Mouse (Mus musculus) liver, embryonic 14.5 days (tissue): ENCODE data around the gene Eif5.

Experiments used
- CTCF ChIP-seq: IDR thresholded peaks from 2 replicates; pipeline ENCODE4 v1.5.1; 2016; ENCODE audit warnings: antibody characterized with exemption, low read depth, control low read depth
- EP300 ChIP-seq: IDR thresholded peaks from 2 replicates; pipeline ENCODE4 v1.6.1; 2016; ENCODE audit warnings: antibody characterized with exemption, low read depth

DNA sequence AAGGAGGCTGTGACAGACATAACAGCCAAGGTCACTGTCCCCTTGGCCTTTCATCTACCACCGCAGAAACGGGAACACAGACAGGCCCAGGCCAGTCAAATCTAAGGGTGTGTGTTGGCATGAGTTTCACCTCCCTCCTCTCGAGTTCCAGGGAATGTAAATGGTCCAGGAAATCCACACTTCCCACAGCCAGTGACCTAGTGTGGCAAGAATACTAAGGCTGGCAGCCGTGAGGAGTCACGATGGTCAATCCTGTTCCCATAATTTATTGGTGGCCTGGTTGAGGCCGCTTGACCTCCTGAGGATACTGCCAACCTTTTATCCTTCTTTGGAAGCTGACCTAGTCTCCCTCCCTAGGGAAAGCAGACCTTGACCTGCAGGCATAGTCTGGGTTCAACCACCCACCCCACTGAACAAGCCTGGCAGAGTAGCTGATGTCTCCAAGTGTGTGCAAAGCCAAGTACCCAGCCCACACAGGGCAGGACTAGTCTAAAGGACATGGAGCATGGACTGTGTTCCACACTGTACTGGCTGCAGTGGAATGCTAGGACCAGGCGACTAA, 23.5 kb upstream of the Eif5 start:
- TF ChIP-seq CTCF (no peak), EP300 (no peak)
